Mouse (Mus musculus) hindbrain, embryonic 12.5 days (tissue): ENCODE data around the gene Calhm1. TPM values are rescaled to one million over a fixed set of nuclear protein-coding genes. Genes with fewer than 3 reads are reported as not detected.
"Not testable (repeated sequence)": the region's sequence is repeated elsewhere in the genome, so short reads cannot be mapped to it uniquely, and the experiment has no call there.

ENCODE experiments used
- ATAC-seq: fragments of 200-750 bp; cut with Nextera tagmentation; 2 replicates; pipeline ENCODE4 v1.8.0; 2017; ENCODE audit warnings: moderate TSS enrichment; ENCODE audit not compliant: low FRiP score
- H3K27ac ChIP-seq: fragments of 300-500 bp; sonication (generic); 2 replicates; pipeline ENCODE4 v1.5.1; 2016; ENCODE audit warnings: mild to moderate bottlenecking
- H3K27me3 ChIP-seq: fragments of 300-500 bp; sonication (generic); 2 replicates; pipeline ENCODE4 v1.6.1; 2016; ENCODE audit warnings: mild to moderate bottlenecking
- H3K36me3 ChIP-seq: fragments of 300-500 bp; sonication (generic); 2 replicates; pipeline ENCODE4 v1.6.1; 2016; ENCODE audit warnings: mild to moderate bottlenecking
- H3K4me1 ChIP-seq: fragments of 300-500 bp; sonication (generic); 2 replicates; pipeline ENCODE4 v1.6.1; 2016
- H3K4me2 ChIP-seq: fragments of 300-500 bp; sonication (generic); replicated peaks from 2 replicates; pipeline ENCODE4 v1.6.1; 2016; ENCODE audit warnings: mild to moderate bottlenecking
- H3K4me3 ChIP-seq: fragments of 300-500 bp; sonication (generic); 2 replicates; pipeline ENCODE4 v1.5.1; 2016; ENCODE audit warnings: mild to moderate bottlenecking
- H3K9ac ChIP-seq: fragments of 300-500 bp; sonication (generic); 2 replicates; pipeline ENCODE4 v1.6.1; 2016; ENCODE audit warnings: mild to moderate bottlenecking, moderate library complexity
- H3K9me3 ChIP-seq: fragments of 300-500 bp; sonication (generic); replicated peaks from 2 replicates; pipeline ENCODE4 v1.6.1; 2016; ENCODE audit warnings: mild to moderate bottlenecking
- WGBS: fragments of 180-500 bp; shearing (Covaris S2); methylation state at CpG from one replicate; pipeline ENCODE4 v1.1.7; 2016; 5-methylcytosine and 5-hydroxymethylcytosine counted together
- polyA plus RNA-seq: library from polyadenylated mRNA; unstranded; fragments of >200 nt; fragmentation: Nextera tagmentation; extraction: Ambion mirVana; gene quantifications from 2 replicates; pipeline ENCODE4 v1.2.1, GENCODE M21; 2016

The Calhm1 gene
- polyA plus RNA-seq, 1 experiment from 2014 or later = not detected

- WGBS = 51% methylated on average over 4 of the region's 4 CpGs
- no peak for ATAC-seq
Observed at GRCm38 (mm10) chr19:47149854-47150253, 5.8 kb upstream of the Calhm1 start.

GRCm38 (mm10) chr19:47148267-47148847, 4.3 kb upstream of the Calhm1 start:
- Histone ChIP-seq H3K4me2 (no peak overlapping the region), H3K27me3 (peaks cover 24% of the 10 kb centered on the region; the same call in 1 of the 2 replicates), H3K36me3 (no peaks in the 10 kb centered on the region), H3K4me1 (0 out of 2 replicates have a peak, but pooled peaks cover 4% of the 10 kb centered on the region), H3K4me3 (no peak overlapping the region), H3K9me3 (no peaks in the 10 kb centered on the region), H3K27ac (no peak overlapping the region), H3K9ac (no peak overlapping the region)
- WGBS = 77% methylated on average over 5 of the region's 5 CpGs
- ATAC-seq = no peak

More at GRCm38 (mm10) chr19:47149854-47150253, 5.8 kb upstream of the Calhm1 start:
- Histone ChIP-seq H3K36me3 (no peaks in the 10 kb centered on the region), H3K27ac (no peak overlapping the region), H3K4me1 (0 out of 2 replicates have a peak, but pooled peaks cover 4% of the 10 kb centered on the region), H3K4me2 (no peak overlapping the region), H3K27me3 (peaks cover 20% of the 10 kb centered on the region; the same call in 1 of the 2 replicates), H3K9ac (no peak overlapping the region), H3K4me3 (no peak overlapping the region), H3K9me3 (no peaks in the 10 kb centered on the region)

- Histone ChIP-seq H3K9ac (no peak overlapping the region), H3K4me2 (no peak overlapping the region), H3K4me1 (peaks cover 11% of the 10 kb centered on the region), H3K9me3 (no peaks in the 10 kb centered on the region), H3K36me3 (no peaks in the 10 kb centered on the region), H3K27ac (no peak overlapping the region), H3K4me3 (no peak overlapping the region), H3K27me3 (peaks cover 13% of the 10 kb centered on the region; the same call in 1 of the 2 replicates)
- WGBS = 80% methylated on average over 6 of the region's 6 CpGs
- ATAC-seq = no peak
Observed at GRCm38 (mm10) chr19:47142438-47142837, 1.6 kb downstream of the Calhm1 start.

- H3K9ac ChIP-seq, H3K9me3 ChIP-seq, H3K27ac ChIP-seq, H3K36me3 ChIP-seq, H3K4me2 ChIP-seq, ATAC-seq, H3K4me3 ChIP-seq: not testable (repeated sequence)
- H3K27me3 ChIP-seq = peaks cover 13% of the 10 kb centered on the region; the same call in 1 of the 2 replicates
- WGBS = 46% methylated on average over 7 of the region's 7 CpGs
- peaks cover 18% of the 10 kb centered on the region for H3K4me1 ChIP-seq
Observed at GRCm38 (mm10) chr19:47139611-47140010, 4.4 kb downstream of the Calhm1 start.

GRCm38 (mm10) chr19:47137771-47138421, 6.2 kb downstream of the Calhm1 start, which contains the start of gene Calhm2:
TSS of gene Calhm2 (minus strand) at chr19:47138294.
- H3K4me2 ChIP-seq = peak within 1 kb of the TSS; percentile 39
- H3K27ac ChIP-seq = no peak within 1 kb of the TSS
- peaks cover 6% of the 10 kb centered on the region for H3K36me3 ChIP-seq
- 10% methylated on average over 28 of the region's 28 CpGs for WGBS
- H3K4me1 ChIP-seq = peaks cover 18% of the 10 kb centered on the region
- peak within 1 kb of the TSS; percentile 48 for H3K9ac ChIP-seq
- no peaks in the 10 kb centered on the region for H3K9me3 ChIP-seq
- peak within 1 kb of the TSS; percentile 15 for H3K4me3 ChIP-seq
- ATAC-seq = 0 out of 2 replicates have a peak, but pooled peaks have one; percentile 58
- peaks cover 10% of the 10 kb centered on the region; the same call in 1 of the 2 replicates for H3K27me3 ChIP-seq

GRCm38 (mm10) chr19:47137051-47137581, 6.9 kb downstream of the Calhm1 start:
- peak overlapping the region; percentile 48; the same call in 1 of the 2 replicates for H3K9ac ChIP-seq

GRCm38 (mm10) chr19:47136170-47136569, 7.9 kb downstream of the Calhm1 start:
- whole genome bisulfite sequencing = 76% methylated on average over 5 of the region's 5 CpGs

More at GRCm38 (mm10) chr19:47137051-47137581, 6.9 kb downstream of the Calhm1 start:
- Histone ChIP-seq H3K4me1 (peaks cover 18% of the 10 kb centered on the region), H3K4me3 (peak overlapping the region; percentile 15; the same call in 1 of the 2 replicates), H3K4me2 (peak overlapping the region; percentile 39), H3K27me3 (peaks cover 10% of the 10 kb centered on the region; the same call in 1 of the 2 replicates), H3K27ac (no peak overlapping the region), H3K9me3 (no peaks in the 10 kb centered on the region), H3K36me3 (peaks cover 14% of the 10 kb centered on the region)
- ATAC-seq = 0 out of 2 replicates have a peak, but pooled peaks have one; percentile 11
- 51% methylated on average over 6 of the region's 6 CpGs for WGBS

GRCm38 (mm10) chr19:47135568-47135967, 8.5 kb downstream of the Calhm1 start:
- peaks cover 28% of the 10 kb centered on the region for H3K36me3 ChIP-seq

More at GRCm38 (mm10) chr19:47136170-47136569, 7.9 kb downstream of the Calhm1 start:
- Histone ChIP-seq H3K4me2 (no peak overlapping the region), H3K9me3 (no peaks in the 10 kb centered on the region), H3K4me3 (no peak overlapping the region), H3K9ac (no peak overlapping the region), H3K27me3 (peaks cover 10% of the 10 kb centered on the region; the same call in 1 of the 2 replicates), H3K36me3 (peaks cover 22% of the 10 kb centered on the region), H3K27ac (no peak overlapping the region), H3K4me1 (peaks cover 18% of the 10 kb centered on the region)
- no peak for ATAC-seq

GRCm38 (mm10) chr19:47133161-47133560, 10.9 kb downstream of the Calhm1 start:
- Histone ChIP-seq H3K4me1 (peaks cover 14% of the 10 kb centered on the region), H3K36me3 (peaks cover 52% of the 10 kb centered on the region), H3K9ac (no peak overlapping the region), H3K4me3 (no peak overlapping the region), H3K4me2 (no peak overlapping the region), H3K27me3 (no peaks in the 10 kb centered on the region), H3K9me3 (no peaks in the 10 kb centered on the region), H3K27ac (no peak overlapping the region)
- 88% methylated on average over 7 of the region's 7 CpGs for WGBS
- ATAC-seq = no peak

More at GRCm38 (mm10) chr19:47135568-47135967, 8.5 kb downstream of the Calhm1 start:
- Histone ChIP-seq H3K27ac (no peak overlapping the region), H3K4me3 (no peak overlapping the region), H3K9ac (no peak overlapping the region), H3K4me1 (peaks cover 18% of the 10 kb centered on the region), H3K4me2 (no peak overlapping the region), H3K9me3 (no peaks in the 10 kb centered on the region), H3K27me3 (peaks cover 10% of the 10 kb centered on the region; the same call in 1 of the 2 replicates)
- WGBS = 89% methylated on average over 17 of the region's 17 CpGs
- ATAC-seq = no peak

GRCm38 (mm10) chr19:47130551-47131125, 13.4 kb downstream of the Calhm1 start:
- ATAC-seq = no peak
- no peak overlapping the region for H3K9ac ChIP-seq
- WGBS = 94% methylated on average over 15 of the region's 15 CpGs
- no peak overlapping the region for H3K4me3 ChIP-seq
- H3K9me3 ChIP-seq = no peaks in the 10 kb centered on the region
- peaks cover 76% of the 10 kb centered on the region for H3K36me3 ChIP-seq
- no peak overlapping the region for H3K27ac ChIP-seq
- H3K4me2 ChIP-seq = no peak overlapping the region
- H3K27me3 ChIP-seq = no peaks in the 10 kb centered on the region
- no peaks in the 10 kb centered on the region for H3K4me1 ChIP-seq

- 93% methylated on average over 11 of the region's 11 CpGs for WGBS
- H3K36me3 ChIP-seq = peaks cover 93% of the 10 kb centered on the region
- no peak overlapping the region for H3K9ac ChIP-seq
- no peak overlapping the region for H3K4me3 ChIP-seq
- no peak overlapping the region for H3K4me2 ChIP-seq
- no peak for ATAC-seq
- H3K27ac ChIP-seq = no peak overlapping the region
- H3K9me3 ChIP-seq = no peaks in the 10 kb centered on the region
- no peaks in the 10 kb centered on the region for H3K27me3 ChIP-seq
- no peaks in the 10 kb centered on the region for H3K4me1 ChIP-seq
Observed at GRCm38 (mm10) chr19:47128835-47129234, 15.2 kb downstream of the Calhm1 start.

- no peak overlapping the region for H3K4me2 ChIP-seq
- H3K9ac ChIP-seq = no peak overlapping the region
- no peak overlapping the region for H3K4me3 ChIP-seq
- peaks cover 90% of the 10 kb centered on the region for H3K36me3 ChIP-seq
- H3K27ac ChIP-seq = no peak overlapping the region
- H3K9me3 ChIP-seq = no peaks in the 10 kb centered on the region
- ATAC-seq = no peak
- no peaks in the 10 kb centered on the region for H3K27me3 ChIP-seq
- 95% methylated on average over 10 of the region's 10 CpGs for WGBS
- H3K4me1 ChIP-seq = no peaks in the 10 kb centered on the region
Observed at GRCm38 (mm10) chr19:47128164-47128563, 15.9 kb downstream of the Calhm1 start.
